Mouse (Mus musculus): ENCODE data around the gene Wdhd1. TPM values are rescaled to one million over a fixed set of nuclear protein-coding genes. Genes with fewer than 3 reads are reported as not detected.

The Wdhd1 gene
- polyA plus RNA-seq, 1 experiment from 2014 or later = 18.7 TPM

DNA sequence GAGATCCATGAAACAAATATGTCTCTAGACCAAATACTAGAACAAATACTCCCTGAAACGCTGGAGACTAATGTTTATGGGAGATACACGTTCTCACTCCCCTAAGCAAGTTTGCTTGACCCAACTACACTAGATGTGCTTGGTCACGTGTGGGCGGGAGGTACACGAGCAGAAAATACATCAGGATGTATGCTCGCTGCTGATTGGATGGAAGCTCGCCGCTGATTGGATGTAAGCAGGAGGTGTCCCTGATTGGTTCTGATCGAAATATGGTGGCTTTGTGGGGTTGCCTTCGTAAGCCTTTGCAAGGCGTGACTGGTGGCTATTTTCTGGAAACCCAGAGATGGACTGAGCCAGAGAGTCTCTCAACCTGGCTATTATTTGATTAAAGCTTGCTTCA, 55.1 kb downstream of the Wdhd1 start:
- Histone ChIP-seq H3K27ac (ENCODE audit: low read depth, low read length) (no peak overlapping the region), H3K9me3 (replicated peaks; ENCODE audit: control insufficient read depth, low read length) (no peaks in the 10 kb centered on the region), H3K4me2 (ENCODE audit: low read length) (no peak overlapping the region), H3K27me3 (replicated peaks; ENCODE audit: control insufficient read depth, insufficient read depth, low read length) (no peaks in the 10 kb centered on the region), H3K4me3 (ENCODE audit: low read depth, low read length) (no peak overlapping the region), H3K4me1 (ENCODE audit: control insufficient read depth, insufficient read depth, low read length) (no peaks in the 10 kb centered on the region), H3K9ac (ENCODE audit: low read length) (no peak overlapping the region), H3K36me3 (ENCODE audit: control insufficient read depth, insufficient read depth, low read length) (no peaks in the 10 kb centered on the region)
- ATAC-seq = no peak
- DNase-seq (ENCODE audit: low spot score) = no peak
- WGBS = 86% methylated on average over 11 of the region's 11 CpGs

- H3K9me3 ChIP-seq (replicated peaks; ENCODE audit: control insufficient read depth, low read length) = no peaks in the 10 kb centered on the region
- H3K27me3 ChIP-seq (replicated peaks; ENCODE audit: control insufficient read depth, insufficient read depth, low read length) = no peaks in the 10 kb centered on the region
- no peak overlapping the region for H3K4me3 ChIP-seq (ENCODE audit: low read depth, low read length)
- no peaks in the 10 kb centered on the region for H3K36me3 ChIP-seq (ENCODE audit: control insufficient read depth, insufficient read depth, low read length)
- ATAC-seq (no peak), DNase-seq (ENCODE audit: low spot score) (no peak)
- H3K27ac ChIP-seq (ENCODE audit: low read depth, low read length) = no peak overlapping the region
- H3K4me1 ChIP-seq (ENCODE audit: control insufficient read depth, insufficient read depth, low read length) = no peaks in the 10 kb centered on the region
- H3K4me2 ChIP-seq (ENCODE audit: low read length) = no peak overlapping the region
- no peak overlapping the region for H3K9ac ChIP-seq (ENCODE audit: low read length)
- WGBS = 78% methylated on average over 8 of the region's 8 CpGs
Observed at GRCm38 (mm10) chr14:47220231-47221025, 56.2 kb downstream of the Wdhd1 start.

GRCm38 (mm10) chr14:47218766-47219606, 57.7 kb downstream of the Wdhd1 start:
- 87% methylated on average over 9 of the region's 9 CpGs for WGBS
- no peak for ATAC-seq
- H3K9ac ChIP-seq (ENCODE audit: low read length) = no peak overlapping the region

DNA sequence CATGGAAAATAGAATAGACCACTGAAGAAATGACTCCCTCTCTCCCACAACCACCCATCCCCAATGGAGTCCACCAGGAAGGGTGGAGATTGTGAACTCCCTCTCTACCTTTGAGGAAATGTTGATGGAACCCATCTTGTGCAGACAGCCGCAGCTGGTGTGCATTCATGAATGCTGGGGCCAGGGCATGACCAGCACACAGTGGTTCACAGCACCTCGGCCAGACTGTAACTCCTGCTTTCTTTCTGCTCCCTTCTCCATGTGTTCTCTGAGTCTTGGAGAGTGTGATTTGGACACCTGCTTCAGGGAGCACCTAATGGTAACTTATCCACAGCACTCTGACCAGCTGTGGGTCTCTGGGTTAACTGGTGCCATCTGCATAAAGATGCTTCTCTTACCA, 60.1 kb downstream of the Wdhd1 start:
- DNase-seq (ENCODE audit: low spot score) (no peak), ATAC-seq (no peak)
- no peaks in the 10 kb centered on the region for H3K4me1 ChIP-seq (ENCODE audit: control insufficient read depth, insufficient read depth, low read length)
- WGBS = 93% methylated on average over 2 of the region's 2 CpGs
- H3K9me3 ChIP-seq (replicated peaks; ENCODE audit: control insufficient read depth, low read length) = no peaks in the 10 kb centered on the region
- H3K4me2 ChIP-seq (ENCODE audit: low read length) = no peak overlapping the region
- no peaks in the 10 kb centered on the region for H3K36me3 ChIP-seq (ENCODE audit: control insufficient read depth, insufficient read depth, low read length)
- H3K27ac ChIP-seq (ENCODE audit: low read depth, low read length) = no peak overlapping the region
- no peak overlapping the region for H3K9ac ChIP-seq (ENCODE audit: low read length)
- no peaks in the 10 kb centered on the region for H3K27me3 ChIP-seq (replicated peaks; ENCODE audit: control insufficient read depth, insufficient read depth, low read length)
- H3K4me3 ChIP-seq (ENCODE audit: low read depth, low read length) = no peak overlapping the region

More at GRCm38 (mm10) chr14:47218766-47219606, 57.7 kb downstream of the Wdhd1 start:
- H3K4me3 ChIP-seq (ENCODE audit: low read depth, low read length) = no peak overlapping the region
- H3K9me3 ChIP-seq (replicated peaks; ENCODE audit: control insufficient read depth, low read length) = no peaks in the 10 kb centered on the region
- H3K27ac ChIP-seq (ENCODE audit: low read depth, low read length) = no peak overlapping the region
- H3K4me1 ChIP-seq (ENCODE audit: control insufficient read depth, insufficient read depth, low read length) = no peaks in the 10 kb centered on the region
- no peaks in the 10 kb centered on the region for H3K36me3 ChIP-seq (ENCODE audit: control insufficient read depth, insufficient read depth, low read length)
- no peaks in the 10 kb centered on the region for H3K27me3 ChIP-seq (replicated peaks; ENCODE audit: control insufficient read depth, insufficient read depth, low read length)
- DNase-seq (ENCODE audit: low spot score) = no peak
- H3K4me2 ChIP-seq (ENCODE audit: low read length) = no peak overlapping the region

- Histone ChIP-seq H3K36me3 (ENCODE audit: control insufficient read depth, insufficient read depth, low read length) (no peaks in the 10 kb centered on the region), H3K9ac (ENCODE audit: low read length) (no peak overlapping the region), H3K4me3 (ENCODE audit: low read depth, low read length) (no peak overlapping the region), H3K4me2 (ENCODE audit: low read length) (no peak overlapping the region), H3K27ac (ENCODE audit: low read depth, low read length) (no peak overlapping the region), H3K4me1 (ENCODE audit: control insufficient read depth, insufficient read depth, low read length) (no peaks in the 10 kb centered on the region), H3K27me3 (replicated peaks; ENCODE audit: control insufficient read depth, insufficient read depth, low read length) (no peaks in the 10 kb centered on the region), H3K9me3 (replicated peaks; ENCODE audit: control insufficient read depth, low read length) (no peaks in the 10 kb centered on the region)
- ATAC-seq (no peak), DNase-seq (ENCODE audit: low spot score) (no peak)
- 79% methylated on average over 5 of the region's 5 CpGs for WGBS
Observed at GRCm38 (mm10) chr14:47214367-47214766, 62.3 kb downstream of the Wdhd1 start.

GRCm38 (mm10) chr14:47213305-47213704, 63.4 kb downstream of the Wdhd1 start:
- Histone ChIP-seq H3K9me3 (replicated peaks; ENCODE audit: control insufficient read depth, low read length) (no peaks in the 10 kb centered on the region), H3K4me2 (ENCODE audit: low read length) (no peak overlapping the region), H3K36me3 (ENCODE audit: control insufficient read depth, insufficient read depth, low read length) (no peaks in the 10 kb centered on the region), H3K9ac (ENCODE audit: low read length) (no peak overlapping the region), H3K4me3 (ENCODE audit: low read depth, low read length) (no peak overlapping the region), H3K27ac (ENCODE audit: low read depth, low read length) (no peak overlapping the region), H3K27me3 (replicated peaks; ENCODE audit: control insufficient read depth, insufficient read depth, low read length) (no peaks in the 10 kb centered on the region), H3K4me1 (ENCODE audit: control insufficient read depth, insufficient read depth, low read length) (no peaks in the 10 kb centered on the region)
- DNase-seq (ENCODE audit: low spot score) (no peak), ATAC-seq (no peak)
- WGBS = 93% methylated on average over 4 of the region's 4 CpGs

DNA sequence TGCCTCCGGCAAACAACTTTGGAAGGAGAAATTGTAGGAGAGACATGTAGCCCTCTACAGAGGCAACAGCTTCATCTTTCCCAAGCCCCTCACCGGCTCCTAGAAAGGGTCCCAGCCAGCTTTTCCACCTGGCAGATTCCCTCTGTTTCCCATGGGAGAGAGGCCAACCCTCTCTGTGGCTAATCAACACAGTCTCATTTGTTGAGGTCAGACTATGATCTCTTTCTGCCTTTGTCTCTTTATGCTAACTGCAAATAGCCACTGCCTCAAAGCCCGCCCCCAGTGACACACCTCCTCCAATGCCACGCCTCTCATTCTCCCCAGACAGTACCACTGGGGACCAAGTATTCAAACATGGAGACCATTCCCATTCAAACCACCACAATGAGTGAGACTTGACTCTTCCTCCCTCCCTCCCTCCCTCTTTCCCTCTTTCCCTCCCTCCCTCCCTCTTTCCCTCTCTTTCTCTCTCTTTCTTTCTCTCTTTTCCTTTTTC, 66.9 kb downstream of the Wdhd1 start:
- no peak for ATAC-seq
- no peaks in the 10 kb centered on the region for H3K27me3 ChIP-seq (replicated peaks; ENCODE audit: control insufficient read depth, insufficient read depth, low read length)
- no peak overlapping the region for H3K9ac ChIP-seq (ENCODE audit: low read length)
- no peaks in the 10 kb centered on the region for H3K4me1 ChIP-seq (ENCODE audit: control insufficient read depth, insufficient read depth, low read length)
- no peak overlapping the region for H3K27ac ChIP-seq (ENCODE audit: low read depth, low read length)
- H3K4me2 ChIP-seq (ENCODE audit: low read length) = no peak overlapping the region
- no peak for DNase-seq (ENCODE audit: low spot score)
- WGBS = 70% methylated on average over 4 of the region's 4 CpGs
- H3K4me3 ChIP-seq (ENCODE audit: low read depth, low read length) = no peak overlapping the region
- no peaks in the 10 kb centered on the region for H3K36me3 ChIP-seq (ENCODE audit: control insufficient read depth, insufficient read depth, low read length)
- no peaks in the 10 kb centered on the region for H3K9me3 ChIP-seq (replicated peaks; ENCODE audit: control insufficient read depth, low read length)

- H3K9me3 ChIP-seq (replicated peaks; ENCODE audit: control insufficient read depth, low read length) = no peaks in the 10 kb centered on the region
- 91% methylated on average over 12 of the region's 12 CpGs for WGBS
- no peak overlapping the region for H3K4me2 ChIP-seq (ENCODE audit: low read length)
- no peaks in the 10 kb centered on the region for H3K27me3 ChIP-seq (replicated peaks; ENCODE audit: control insufficient read depth, insufficient read depth, low read length)
- H3K9ac ChIP-seq (ENCODE audit: low read length) = no peak overlapping the region
- ATAC-seq = no peak
- no peak overlapping the region for H3K27ac ChIP-seq (ENCODE audit: low read depth, low read length)
- H3K36me3 ChIP-seq (ENCODE audit: control insufficient read depth, insufficient read depth, low read length) = no peaks in the 10 kb centered on the region
- H3K4me3 ChIP-seq (ENCODE audit: low read depth, low read length) = no peak overlapping the region
- DNase-seq (ENCODE audit: low spot score) = no peak
- no peaks in the 10 kb centered on the region for H3K4me1 ChIP-seq (ENCODE audit: control insufficient read depth, insufficient read depth, low read length)
Observed at GRCm38 (mm10) chr14:47208564-47209493, 67.8 kb downstream of the Wdhd1 start.

Data from forebrain, embryonic 14.5 days (tissue).